Mouse (Mus musculus) MEL (cell line): ENCODE results near the gene Olfr458. TPM values are rescaled to one million over a fixed set of nuclear protein-coding genes. Genes with fewer than 3 reads are reported as not detected.

Source experiments
- DNase-seq: peaks from one replicate; pipeline ENCODE4 v3.0.0; 2011; ENCODE audit warnings: low read depth, low spot score
- H3K27ac ChIP-seq: 2 replicates; pipeline ENCODE4 v1.5.1; 2012; ENCODE audit warnings: low read depth, mild to moderate bottlenecking, control low read depth, low read length, moderate library complexity; ENCODE audit not compliant: control insufficient read depth
- H3K27me3 ChIP-seq, 2 experiments: fragments of 150-350 bp in 1 of 2; sonication (generic) in 1 of 2; 2 replicates each; pipeline ENCODE4 v1.6.1; 2012; ENCODE audit warnings: low read length in 2 of 2, mild to moderate bottlenecking in 2 of 2, improper control_type of control experiment in 1 of 2, moderate library complexity in 1 of 2; ENCODE audit not compliant: insufficient read depth in 2 of 2, control insufficient read depth in 1 of 2
- H3K36me3 ChIP-seq, 2 experiments: 2 replicates each; pipeline ENCODE4 v1.6.1; 2012 to 2014; ENCODE audit warnings: low read length in 2 of 2, improper control_type of control experiment in 1 of 2, inconsistent platforms in 1 of 2, mild to moderate bottlenecking in 1 of 2; ENCODE audit not compliant: insufficient read depth in 2 of 2, control insufficient read depth in 1 of 2
- H3K4me1 ChIP-seq, 2 experiments: fragments of 150-350 bp in 1 of 2; sonication (generic) in 1 of 2; 2 replicates each; pipeline ENCODE4 v1.6.1; 2012; ENCODE audit warnings: low read length in 2 of 2, improper control_type of control experiment in 1 of 2, mild to moderate bottlenecking in 1 of 2; ENCODE audit not compliant: insufficient read depth in 2 of 2, control insufficient read depth in 1 of 2
- H3K4me3 ChIP-seq, 2 experiments: fragments of 150-350 bp in 1 of 2; sonication (generic) in 1 of 2; 2 replicates each; pipeline ENCODE4 v1.5.1; 2012; ENCODE audit warnings: low read depth in 2 of 2, low read length in 2 of 2, mild to moderate bottlenecking in 2 of 2, moderate library complexity in 2 of 2, control low read depth in 1 of 2, improper control_type of control experiment in 1 of 2; ENCODE audit not compliant: control insufficient read depth in 1 of 2, insufficient read depth in 1 of 2
- H3K79me2 ChIP-seq: 2 replicates; pipeline ENCODE4 v1.6.1; 2012; ENCODE audit warnings: mild to moderate bottlenecking, low read length, moderate library complexity; ENCODE audit not compliant: control insufficient read depth, poor library complexity, insufficient read depth
- H3K9ac ChIP-seq: 2 replicates; pipeline ENCODE4 v1.6.1; 2012; ENCODE audit warnings: low read depth, mild to moderate bottlenecking, control low read depth, low read length, moderate library complexity; ENCODE audit not compliant: control insufficient read depth, poor library complexity, severe bottlenecking
- H3K9me3 ChIP-seq: fragments of 150-350 bp; sonication (generic); replicated peaks from 2 replicates; pipeline ENCODE4 v1.6.1; 2012; ENCODE audit warnings: mild to moderate bottlenecking, low read length, improper control_type of control experiment, moderate library complexity; ENCODE audit not compliant: insufficient read depth
- CHD2 ChIP-seq: IDR thresholded peaks from 2 replicates; pipeline ENCODE4 v1.6.1; 2011; ENCODE audit warnings: low read length, improper control_type of control experiment
- CTCF ChIP-seq, 3 experiments: IDR thresholded peaks in 2 of 3; conservative IDR thresholded peaks in 1 of 3; 2 replicates each; pipeline ENCODE4 v1.5.1; 2011 to 2012; ENCODE audit warnings: low read length in 3 of 3, low read depth in 2 of 3, mild to moderate bottlenecking in 2 of 3, improper control_type of control experiment in 1 of 3, inconsistent platforms in 1 of 3, mixed read lengths in 1 of 3, moderate library complexity in 1 of 3; ENCODE audit not compliant: control insufficient read depth in 1 of 3, insufficient read depth in 1 of 3, poor library complexity in 1 of 3, severe bottlenecking in 1 of 3
- E2F4 ChIP-seq: IDR thresholded peaks from 2 replicates; pipeline ENCODE4 v1.6.1; 2011; ENCODE audit warnings: low read depth, low read length, improper control_type of control experiment, borderline replicate concordance
- EP300 ChIP-seq, 2 experiments: IDR thresholded peaks; 2 replicates each; pipeline ENCODE4 v1.6.1; 2011; ENCODE audit warnings: improper control_type of control experiment in 2 of 2, low read length in 2 of 2, low read depth in 1 of 2, mild to moderate bottlenecking in 1 of 2
- GABPA ChIP-seq: IDR thresholded peaks from 2 replicates; pipeline ENCODE4 v1.6.1; 2012; ENCODE audit warnings: low read depth, mild to moderate bottlenecking, inconsistent platforms, low read length, improper control_type of control experiment, moderate library complexity
- JUND ChIP-seq: IDR thresholded peaks from 2 replicates; pipeline ENCODE4 v1.6.1; 2011; ENCODE audit warnings: low read depth, mild to moderate bottlenecking, improper control_type of control experiment, low read length
- KAT2A ChIP-seq: conservative IDR thresholded peaks from 2 replicates; pipeline ENCODE4 v1.6.1; 2012; ENCODE audit warnings: low read depth, low read length, improper control_type of control experiment, inconsistent platforms
- MAX ChIP-seq: IDR thresholded peaks from 2 replicates; pipeline ENCODE4 v1.6.1; 2011; ENCODE audit warnings: low read length, improper control_type of control experiment
- MAZ ChIP-seq: IDR thresholded peaks from 2 replicates; pipeline ENCODE4 v1.6.1; 2012; ENCODE audit warnings: low read depth, mild to moderate bottlenecking, inconsistent platforms, low read length, improper control_type of control experiment
- MEF2A ChIP-seq: IDR thresholded peaks from 2 replicates; pipeline ENCODE4 v1.6.1; 2014; ENCODE audit warnings: low read depth, mild to moderate bottlenecking, inconsistent platforms, low read length, improper control_type of control experiment; ENCODE audit not compliant: poor library complexity, insufficient replicate concordance, severe bottlenecking; ENCODE audit errors: extremely low read depth
- MXI1 ChIP-seq: IDR thresholded peaks from 2 replicates; pipeline ENCODE4 v1.6.1; 2011; ENCODE audit warnings: mild to moderate bottlenecking, low read depth, low read length, improper control_type of control experiment
- MYB ChIP-seq: IDR thresholded peaks from 2 replicates; pipeline ENCODE4 v1.6.1; 2011; ENCODE audit warnings: mild to moderate bottlenecking, low read depth, low read length, improper control_type of control experiment
- MYC ChIP-seq: IDR thresholded peaks from 2 replicates; pipeline ENCODE4 v1.6.1; 2011; ENCODE audit warnings: low read depth, mild to moderate bottlenecking, low read length, improper control_type of control experiment, moderate library complexity
- NELFE ChIP-seq: IDR thresholded peaks from 2 replicates; pipeline ENCODE4 v1.6.1; 2011; ENCODE audit warnings: low read depth, low read length, improper control_type of control experiment
- NRF1 ChIP-seq: IDR thresholded peaks from 2 replicates; pipeline ENCODE4 v1.6.1; 2014; ENCODE audit warnings: low read depth, mild to moderate bottlenecking, inconsistent platforms, low read length, improper control_type of control experiment, moderate library complexity; ENCODE audit not compliant: poor library complexity, insufficient read depth, severe bottlenecking
- POLR2AphosphoS2 ChIP-seq: IDR thresholded peaks from 2 replicates; pipeline ENCODE4 v1.6.1; 2011; ENCODE audit warnings: low read length, improper control_type of control experiment
- POLR2AphosphoS5 ChIP-seq: IDR thresholded peaks from 2 replicates; pipeline ENCODE4 v1.6.1; 2012; ENCODE audit warnings: low read depth, borderline replicate concordance, mild to moderate bottlenecking, inconsistent platforms, low read length, moderate library complexity, mixed read lengths
- RCOR1 ChIP-seq: IDR thresholded peaks from 2 replicates; pipeline ENCODE4 v1.6.1; 2012; ENCODE audit warnings: low read depth, mild to moderate bottlenecking, inconsistent platforms, low read length, improper control_type of control experiment
- SIN3A ChIP-seq: IDR thresholded peaks from 2 replicates; pipeline ENCODE4 v1.6.1; 2012; ENCODE audit warnings: low read length, improper control_type of control experiment, inconsistent platforms
- SMC3 ChIP-seq: IDR thresholded peaks from 2 replicates; pipeline ENCODE4 v1.6.1; 2011; ENCODE audit warnings: low read depth, low read length, improper control_type of control experiment
- TAL1 ChIP-seq: IDR thresholded peaks from 2 replicates; pipeline ENCODE4 v1.6.1; 2012; ENCODE audit warnings: mild to moderate bottlenecking, inconsistent platforms, low read length, moderate library complexity, mixed read lengths
- USF1 ChIP-seq: IDR thresholded peaks from 2 replicates; pipeline ENCODE4 v1.6.1; 2014; ENCODE audit warnings: low read depth, mild to moderate bottlenecking, inconsistent platforms, low read length, improper control_type of control experiment, moderate library complexity
- USF2 ChIP-seq, 2 experiments: IDR thresholded peaks; 2 replicates each; pipeline ENCODE4 v1.6.1; 2011 to 2012; ENCODE audit warnings: improper control_type of control experiment in 2 of 2, low read length in 2 of 2, borderline replicate concordance in 1 of 2, inconsistent platforms in 1 of 2, low read depth in 1 of 2, mild to moderate bottlenecking in 1 of 2; ENCODE audit not compliant: insufficient read depth in 1 of 2
- ZC3H11A ChIP-seq: IDR thresholded peaks from 2 replicates; pipeline ENCODE4 v1.6.1; 2012; ENCODE audit warnings: low read depth, mild to moderate bottlenecking, inconsistent platforms, low read length, improper control_type of control experiment
- ZMIZ1 ChIP-seq: IDR thresholded peaks from 2 replicates; pipeline ENCODE4 v1.6.1; 2012; ENCODE audit warnings: low read depth, mild to moderate bottlenecking, inconsistent platforms, low read length, improper control_type of control experiment, moderate library complexity
- polyA plus RNA-seq, 2 experiments: library from polyadenylated mRNA; stranded (reverse) in 1 of 2; unstranded in 1 of 2; fragments of >175 nt in 1 of 2; fragments of >200 nt in 1 of 2; gene quantifications; 2 replicates each; pipeline versions ENCODE4 v1.2.1 to v1.2.4; 2012; ENCODE audit warnings: low replicate concordance in 2 of 2, low read depth in 1 of 2; ENCODE audit not compliant: insufficient read length in 2 of 2, insufficient read depth in 1 of 2, missing spikeins in 1 of 2
- total RNA-seq: library from RNA; depleted of rRNA; stranded (reverse); fragments of 300-350 nt; gene quantifications from 2 replicates; pipeline ENCODE4 v1.2.3, GENCODE M21; 2012

The Olfr458 gene
- total and polyA plus RNA-seq, 3 experiments: not detected

DNA sequence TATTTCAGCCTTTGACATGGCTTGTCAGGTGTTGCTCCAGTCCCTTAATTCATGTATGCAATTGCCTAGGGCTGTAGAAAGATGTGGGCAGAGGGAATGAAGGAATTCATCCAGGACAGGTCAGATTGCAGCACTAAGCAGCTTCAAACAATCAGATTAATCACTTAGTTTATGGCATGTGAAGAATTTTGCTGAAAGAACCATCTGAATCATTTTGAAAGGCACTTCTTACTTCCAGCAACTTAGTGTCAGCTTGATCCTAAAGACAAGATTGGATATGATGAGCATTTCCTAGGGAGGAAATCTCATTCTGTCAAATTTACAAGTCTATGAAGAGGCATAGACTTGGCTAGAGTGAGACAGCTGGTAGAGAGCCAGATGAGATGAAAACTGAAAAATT, 44.3 kb upstream of the Olfr458 start:
- no peaks in the 10 kb centered on the region for H3K79me2 ChIP-seq
- no peaks in the 10 kb centered on the region for H3K4me1 ChIP-seq
- no peak overlapping the region for H3K4me3 ChIP-seq
- no peaks in the 10 kb centered on the region for H3K27me3 ChIP-seq
- H3K27ac ChIP-seq: no peak overlapping the region
- no peak overlapping the region for H3K9ac ChIP-seq
- no peak for TF ChIP-seq POLR2AphosphoS5
- no peak for TF ChIP-seq USF2 (IDR thresholded peaks at IDR 0.05; ENCODE audit: borderline replicate concordance in 1 of 2, insufficient read depth in 1 of 2, low read depth in 1 of 2, low read length in 2 of 2)
- no peak for TF ChIP-seq RCOR1
- no peak for TF ChIP-seq ZMIZ1
- no peak for TF ChIP-seq CTCF (IDR thresholded peaks at IDR 0.05 in 2 of 3, conservative IDR thresholded peaks at IDR 0.05 in 1 of 3; ENCODE audit: control insufficient read depth in 1 of 3, insufficient read depth in 1 of 3, low read depth in 2 of 3, low read length in 3 of 3, poor library complexity in 1 of 3, severe bottlenecking in 1 of 3)
- TF ChIP-seq CHD2: no peak
- TF ChIP-seq MXI1: no peak
- TF ChIP-seq TAL1: no peak
- no peak for TF ChIP-seq MYC
- TF ChIP-seq SMC3: no peak
- no peak for TF ChIP-seq E2F4
- no peak for TF ChIP-seq NELFE
- TF ChIP-seq MAZ: no peak
- no peak for TF ChIP-seq SIN3A
- no peak for TF ChIP-seq MEF2A
- TF ChIP-seq USF1: no peak
- TF ChIP-seq EP300 (IDR thresholded peaks at IDR 0.05; ENCODE audit: low read depth in 1 of 2, low read length in 2 of 2): no peak
- TF ChIP-seq, all 39 proteins: peak for 0
- Histone ChIP-seq H3K9me3 (no peaks in the 10 kb centered on the region), H3K36me3 (no peaks in the 10 kb centered on the region)
- DNase-seq: no peak

GRCm38 (mm10) chr6:42503478-42503877, 38.5 kb upstream of the Olfr458 start:
- Histone ChIP-seq H3K27ac (no peak overlapping the region), H3K9me3 (no peaks in the 10 kb centered on the region)
- no peak for TF ChIP-seq MAZ
- no peak for TF ChIP-seq ZC3H11A
- no peak for TF ChIP-seq KAT2A
- no peak for TF ChIP-seq MYB
- no peak for TF ChIP-seq POLR2AphosphoS5
- TF ChIP-seq NELFE: no peak
- TF ChIP-seq POLR2AphosphoS2: no peak
- no peak for TF ChIP-seq ZMIZ1
- TF ChIP-seq SIN3A: no peak
- no peak for TF ChIP-seq MAX
- TF ChIP-seq RCOR1: no peak
- TF ChIP-seq NRF1: no peak
- TF ChIP-seq MEF2A: no peak
- no peak for TF ChIP-seq GABPA
- TF ChIP-seq JUND: no peak
- no peak for TF ChIP-seq EP300 (IDR thresholded peaks at IDR 0.05; ENCODE audit: low read depth in 1 of 2, low read length in 2 of 2)
- TF ChIP-seq USF1: no peak
- TF ChIP-seq SMC3: no peak

More at GRCm38 (mm10) chr6:42503478-42503877, 38.5 kb upstream of the Olfr458 start:
- H3K4me1 ChIP-seq: no peaks in the 10 kb centered on the region
- no peak for DNase-seq
- H3K79me2 ChIP-seq: no peaks in the 10 kb centered on the region
- H3K27me3 ChIP-seq: no peaks in the 10 kb centered on the region
- no peaks in the 10 kb centered on the region for H3K36me3 ChIP-seq
- H3K4me3 ChIP-seq: no peak overlapping the region
- no peak overlapping the region for H3K9ac ChIP-seq
